Mouse (Mus musculus): ENCODE measurements around the gene Cltb. TPM values are rescaled to one million over a fixed set of nuclear protein-coding genes. Genes with fewer than 3 reads are reported as not detected.

Gene Cltb
- polyA plus RNA-seq, 1 experiment from 2014 or later = 16.9 TPM

DNA sequence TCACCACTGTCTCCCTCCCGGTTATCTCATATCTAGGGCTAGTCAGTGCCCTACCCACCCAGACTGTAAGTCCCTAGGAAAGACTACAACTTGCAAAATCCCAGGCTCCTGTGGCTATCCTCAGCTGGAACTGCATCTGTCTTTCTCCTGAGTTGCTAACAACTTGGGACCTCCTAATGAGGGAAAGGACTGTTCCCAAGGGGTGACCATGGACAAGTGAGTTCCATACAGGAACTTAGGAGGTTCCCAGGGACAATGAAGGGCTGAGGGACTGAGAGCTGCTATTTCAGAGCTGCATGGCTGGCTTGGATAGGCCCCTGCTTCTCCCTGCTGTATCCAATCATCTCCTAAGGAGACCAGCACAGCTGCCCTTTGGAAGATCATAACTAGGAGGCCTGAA is 1.8 kb downstream of the Cltb start:
- Histone ChIP-seq H3K9me3 (no peaks in the 10 kb centered on the region), H3K27me3 (replicated peaks; ENCODE audit: low read depth, poor library complexity, severe bottlenecking) (peaks cover 46% of the 10 kb centered on the region), H3K4me1 (peaks cover 23% of the 10 kb centered on the region), H3K27ac (replicated peaks) (no peak overlapping the region), H3K4me3 (0 out of 2 replicates have a peak overlapping the region, but pooled peaks have one; percentile 4), H3K36me3 (replicated peaks) (no peaks in the 10 kb centered on the region)
- 18% methylated on average over 1 of the region's 1 CpGs for WGBS
- no peak for DNase-seq (ENCODE audit: low spot score)

DNA sequence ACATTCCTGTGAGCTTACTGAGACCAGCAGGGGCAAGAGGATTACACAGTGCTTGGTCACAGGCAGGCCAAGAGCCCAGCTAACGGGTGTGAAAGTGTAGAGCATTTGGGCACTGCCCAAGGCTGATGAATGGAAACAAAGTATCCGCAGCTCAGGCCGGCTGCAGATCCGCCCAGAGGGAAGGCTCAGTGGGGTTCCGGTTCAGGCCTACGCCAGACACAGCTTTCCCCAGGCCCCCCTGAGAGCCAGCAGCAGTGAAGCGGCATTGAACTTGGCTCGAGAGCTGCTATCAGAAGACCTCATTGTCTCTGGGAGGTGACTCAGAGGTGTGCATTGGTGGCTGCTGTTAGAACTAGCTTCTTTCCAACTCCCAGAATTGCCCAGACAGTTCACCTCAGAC is 2.5 kb downstream of the Cltb start:
- DNase-seq (ENCODE audit: low spot score) = no peak
- no peak overlapping the region; the same call in 1 of the 2 replicates for H3K27ac ChIP-seq (replicated peaks)
- peaks cover 27% of the 10 kb centered on the region for H3K4me1 ChIP-seq
- 17% methylated on average over 8 of the region's 8 CpGs for WGBS
- H3K36me3 ChIP-seq (replicated peaks) = no peaks in the 10 kb centered on the region
- 0 out of 2 replicates have a peak overlapping the region, but pooled peaks have one; percentile 4 for H3K4me3 ChIP-seq
- H3K9me3 ChIP-seq = no peaks in the 10 kb centered on the region
- H3K27me3 ChIP-seq (replicated peaks; ENCODE audit: low read depth, poor library complexity, severe bottlenecking) = peaks cover 46% of the 10 kb centered on the region

DNA sequence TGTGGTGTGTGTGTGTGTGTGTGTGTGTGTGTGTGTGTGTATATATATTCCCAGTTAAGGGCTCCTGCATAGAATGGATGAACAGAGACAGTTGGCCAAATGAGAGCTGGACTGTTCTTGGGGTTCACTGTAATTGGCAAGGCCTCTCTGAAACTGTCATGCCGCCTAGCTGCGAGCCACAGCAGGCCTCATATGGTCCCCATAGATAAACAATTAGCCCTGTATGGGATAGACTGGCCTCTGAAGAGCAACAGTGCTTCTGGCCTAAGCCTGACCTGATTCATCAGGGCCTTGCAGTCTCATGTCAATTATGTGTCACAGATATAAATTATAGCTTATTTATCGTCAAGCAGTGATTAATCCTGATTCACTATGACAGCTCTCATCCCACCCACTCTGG is 3.1 kb downstream of the Cltb start:
- H3K4me1 ChIP-seq = peaks cover 29% of the 10 kb centered on the region
- no peak overlapping the region for H3K4me3 ChIP-seq
- H3K27me3 ChIP-seq (replicated peaks; ENCODE audit: low read depth, poor library complexity, severe bottlenecking) = peaks cover 46% of the 10 kb centered on the region
- WGBS = 73% methylated on average over 3 of the region's 3 CpGs
- H3K36me3 ChIP-seq (replicated peaks) = no peaks in the 10 kb centered on the region
- DNase-seq (ENCODE audit: low spot score) = no peak
- H3K27ac ChIP-seq (replicated peaks) = no peak overlapping the region
- H3K9me3 ChIP-seq = no peaks in the 10 kb centered on the region

DNA sequence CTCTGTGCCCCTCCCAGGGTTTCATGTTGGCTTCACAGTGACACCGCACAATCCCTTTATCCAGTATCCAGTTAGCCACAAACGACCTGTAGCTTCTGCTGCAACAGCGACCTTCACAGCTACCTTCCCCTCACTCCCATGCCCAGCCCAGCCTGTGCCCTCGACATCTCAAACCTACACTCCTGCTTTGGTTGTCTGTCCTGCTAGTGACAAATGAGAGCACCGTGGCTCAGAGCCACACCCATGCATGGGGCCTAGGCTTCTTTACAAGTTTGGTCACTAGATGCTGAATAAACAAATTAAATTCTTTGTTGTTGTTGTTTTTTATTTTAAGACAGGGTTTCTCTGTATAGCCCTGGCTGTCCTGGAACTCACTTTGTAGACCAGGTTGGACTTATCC is 3.9 kb downstream of the Cltb start:
- Histone ChIP-seq H3K27me3 (replicated peaks; ENCODE audit: low read depth, poor library complexity, severe bottlenecking) (peaks cover 46% of the 10 kb centered on the region), H3K27ac (replicated peaks) (no peak overlapping the region), H3K9me3 (no peaks in the 10 kb centered on the region), H3K4me3 (no peak overlapping the region), H3K36me3 (replicated peaks) (no peaks in the 10 kb centered on the region), H3K4me1 (peaks cover 29% of the 10 kb centered on the region)
- WGBS = 76% methylated on average over 5 of the region's 5 CpGs
- no peak for DNase-seq (ENCODE audit: low spot score)

DNA sequence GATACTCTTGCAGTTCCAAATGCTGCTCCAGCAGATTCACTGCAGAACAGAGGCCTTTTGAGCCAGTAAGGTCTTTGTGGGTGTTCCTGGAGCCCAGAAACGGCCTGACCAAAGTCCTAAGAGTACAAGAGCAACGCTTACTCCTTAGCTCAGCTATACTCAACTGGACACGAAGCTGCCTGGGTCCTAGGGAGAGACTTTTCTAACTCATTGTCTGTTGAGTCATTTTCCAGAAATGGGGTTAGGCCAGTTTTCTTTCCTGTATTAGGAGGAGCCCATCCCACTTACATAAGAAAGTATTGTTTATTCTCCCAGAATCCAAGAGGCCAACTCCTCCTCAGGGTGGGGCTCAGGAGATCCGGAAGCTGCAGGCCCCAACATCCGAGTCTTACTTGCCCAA is 5.7 kb downstream of the Cltb start:
- H3K27me3 ChIP-seq (replicated peaks; ENCODE audit: low read depth, poor library complexity, severe bottlenecking) = peaks cover 36% of the 10 kb centered on the region
- 80% methylated on average over 5 of the region's 5 CpGs for WGBS

DNA sequence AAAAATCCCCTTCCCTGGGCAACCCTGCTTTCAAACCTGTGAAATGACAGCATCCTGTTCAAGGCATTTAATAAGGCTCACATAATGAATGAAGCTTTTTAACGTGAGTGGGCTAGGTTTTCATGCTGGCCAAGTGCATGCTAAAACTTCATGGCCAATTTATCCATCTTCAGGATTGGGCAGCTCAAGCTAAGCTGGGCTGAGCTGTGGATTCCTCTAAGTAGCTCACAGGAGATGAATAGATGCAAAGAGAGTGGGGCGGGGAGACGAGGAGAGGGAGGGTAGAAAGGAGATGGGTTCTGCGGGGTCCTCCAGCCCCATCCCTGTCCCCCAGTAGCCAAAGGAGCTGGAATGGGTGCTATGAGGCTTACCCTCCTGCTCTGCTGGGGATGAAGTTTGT is 6.9 kb downstream of the Cltb start:
- Histone ChIP-seq H3K27me3 (replicated peaks; ENCODE audit: low read depth, poor library complexity, severe bottlenecking) (peaks cover 24% of the 10 kb centered on the region), H3K36me3 (replicated peaks) (peaks cover 6% of the 10 kb centered on the region), H3K4me3 (no peak overlapping the region), H3K4me1 (peaks cover 14% of the 10 kb centered on the region), H3K27ac (replicated peaks) (no peak overlapping the region), H3K9me3 (no peaks in the 10 kb centered on the region)
- 59% methylated on average over 4 of the region's 4 CpGs for WGBS
- no peak for DNase-seq (ENCODE audit: low spot score)

More for the DNA sequence above, 5.7 kb downstream of the Cltb start:
- peaks cover 16% of the 10 kb centered on the region for H3K4me1 ChIP-seq
- H3K36me3 ChIP-seq (replicated peaks) = no peaks in the 10 kb centered on the region
- H3K4me3 ChIP-seq = no peak overlapping the region
- DNase-seq (ENCODE audit: low spot score) = no peak
- no peak overlapping the region for H3K27ac ChIP-seq (replicated peaks)
- no peaks in the 10 kb centered on the region for H3K9me3 ChIP-seq

DNA sequence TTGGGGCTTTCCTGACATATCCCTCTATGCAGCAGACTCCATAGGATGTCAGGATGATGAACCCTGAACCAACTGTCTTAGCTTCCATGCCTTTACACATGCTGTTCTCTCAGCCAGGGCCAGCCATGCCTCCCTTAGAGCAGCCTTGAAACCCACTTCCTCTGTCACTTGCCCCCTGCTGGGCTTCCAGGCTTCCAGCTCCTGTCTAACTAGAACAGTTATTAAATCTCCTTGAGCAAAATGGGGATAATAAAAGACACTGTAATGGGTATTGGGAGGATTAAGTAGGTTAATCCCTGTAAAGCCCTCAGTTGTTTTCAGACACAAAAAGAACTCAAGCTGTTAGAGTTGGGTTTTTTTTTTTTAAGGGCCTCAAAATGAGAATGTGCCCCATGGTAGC is 7.6 kb downstream of the Cltb start:
- H3K27ac ChIP-seq (replicated peaks) = no peak overlapping the region
- no peaks in the 10 kb centered on the region for H3K9me3 ChIP-seq
- H3K36me3 ChIP-seq (replicated peaks) = peaks cover 13% of the 10 kb centered on the region
- H3K4me3 ChIP-seq = no peak overlapping the region
- no peak for DNase-seq (ENCODE audit: low spot score)
- H3K27me3 ChIP-seq (replicated peaks; ENCODE audit: low read depth, poor library complexity, severe bottlenecking) = peaks cover 17% of the 10 kb centered on the region
- peaks cover 7% of the 10 kb centered on the region for H3K4me1 ChIP-seq

DNA sequence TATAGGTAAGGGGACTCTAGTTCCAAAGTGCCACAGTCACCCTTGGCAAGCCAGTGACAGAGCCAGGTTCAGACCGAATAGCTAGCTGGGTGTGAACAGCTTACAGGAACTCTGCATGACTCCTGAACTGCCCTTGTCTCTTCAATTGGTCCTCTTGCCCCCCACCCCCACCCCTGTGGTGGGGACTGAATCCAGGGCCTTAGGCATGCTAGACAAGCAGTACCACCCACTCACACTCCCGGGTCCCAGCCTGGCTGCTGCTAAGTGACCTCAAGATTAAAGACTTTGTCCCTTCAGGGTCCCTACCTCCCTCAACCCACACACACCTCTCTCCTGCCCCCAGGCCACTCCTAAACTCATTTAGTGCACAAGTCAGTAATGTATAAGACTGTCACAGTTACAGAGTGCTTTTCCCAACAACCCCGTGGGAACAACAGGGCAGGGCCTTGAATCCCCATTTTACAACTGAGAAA is 8.5 kb downstream of the Cltb start:
- Histone ChIP-seq H3K4me3 (no peak overlapping the region), H3K9me3 (no peaks in the 10 kb centered on the region), H3K27me3 (replicated peaks; ENCODE audit: low read depth, poor library complexity, severe bottlenecking) (peaks cover 11% of the 10 kb centered on the region), H3K36me3 (replicated peaks) (peaks cover 21% of the 10 kb centered on the region), H3K4me1 (peaks cover 6% of the 10 kb centered on the region; the same call in 1 of the 2 replicates), H3K27ac (replicated peaks) (no peak overlapping the region)
- DNase-seq (ENCODE audit: low spot score) = no peak
- WGBS = 67% methylated on average over 3 of the region's 3 CpGs

DNA sequence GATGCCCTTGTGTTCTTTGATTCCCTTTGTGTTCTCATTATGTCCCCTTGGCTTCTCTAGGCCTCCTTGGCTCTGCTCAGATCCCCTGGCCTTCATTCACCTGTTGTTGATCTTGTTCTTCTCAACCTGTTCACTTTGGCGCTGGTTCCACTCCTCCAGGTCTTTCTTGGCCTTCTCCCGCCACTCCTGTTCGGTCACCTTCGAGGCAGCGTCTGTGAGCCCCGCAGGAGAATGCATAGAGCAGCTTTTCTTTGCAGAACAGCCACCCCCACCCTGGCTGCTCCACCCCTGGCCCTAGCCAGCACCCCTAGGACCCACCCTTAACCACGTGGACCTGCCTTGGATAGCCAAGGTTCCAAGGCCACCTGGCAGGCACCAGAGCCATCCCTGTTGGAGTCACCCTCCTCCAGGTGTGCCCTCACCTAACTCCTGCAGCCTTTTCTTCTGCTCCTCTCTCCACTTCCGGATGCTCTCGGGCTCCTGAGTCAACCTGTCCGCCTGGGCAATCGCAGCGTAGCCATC is 12.5 kb downstream of the Cltb start:
- Histone ChIP-seq H3K36me3 (replicated peaks) (peaks cover 40% of the 10 kb centered on the region), H3K9me3 (no peaks in the 10 kb centered on the region), H3K4me1 (0 out of 2 replicates have a peak, but pooled peaks cover 8% of the 10 kb centered on the region), H3K27ac (replicated peaks) (no peak overlapping the region), H3K4me3 (no peak overlapping the region), H3K27me3 (replicated peaks; ENCODE audit: low read depth, poor library complexity, severe bottlenecking) (no peaks in the 10 kb centered on the region)
- 91% methylated on average over 12 of the region's 12 CpGs for WGBS
- no peak for DNase-seq (ENCODE audit: low spot score)

DNA sequence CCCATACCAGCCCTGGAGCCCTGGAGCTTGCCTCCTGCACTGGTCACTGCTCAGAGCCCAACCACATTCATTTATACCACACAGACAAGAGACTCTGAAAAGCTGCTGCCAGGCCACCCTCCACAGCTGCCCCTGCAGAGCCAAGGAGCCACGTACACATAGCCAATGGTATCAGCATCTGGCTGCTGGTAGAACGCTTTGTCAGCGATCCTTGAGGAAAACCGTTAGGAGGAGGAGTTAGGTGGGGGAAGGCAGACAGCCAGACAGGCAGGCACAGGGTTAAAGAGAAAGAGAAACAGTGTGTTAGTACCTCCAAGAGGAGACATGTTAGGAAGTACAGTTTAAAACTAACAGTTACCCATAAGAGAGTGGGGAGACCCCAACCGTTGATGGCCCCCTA is 14.3 kb downstream of the Cltb start:
- WGBS = 67% methylated on average over 5 of the region's 5 CpGs
- Histone ChIP-seq H3K4me1 (peaks cover 8% of the 10 kb centered on the region; the same call in 1 of the 2 replicates), H3K36me3 (replicated peaks) (peaks cover 49% of the 10 kb centered on the region), H3K27me3 (replicated peaks; ENCODE audit: low read depth, poor library complexity, severe bottlenecking) (no peaks in the 10 kb centered on the region), H3K4me3 (no peak overlapping the region), H3K27ac (replicated peaks) (no peak overlapping the region), H3K9me3 (no peaks in the 10 kb centered on the region)
- DNase-seq (ENCODE audit: low spot score) = no peak

DNA sequence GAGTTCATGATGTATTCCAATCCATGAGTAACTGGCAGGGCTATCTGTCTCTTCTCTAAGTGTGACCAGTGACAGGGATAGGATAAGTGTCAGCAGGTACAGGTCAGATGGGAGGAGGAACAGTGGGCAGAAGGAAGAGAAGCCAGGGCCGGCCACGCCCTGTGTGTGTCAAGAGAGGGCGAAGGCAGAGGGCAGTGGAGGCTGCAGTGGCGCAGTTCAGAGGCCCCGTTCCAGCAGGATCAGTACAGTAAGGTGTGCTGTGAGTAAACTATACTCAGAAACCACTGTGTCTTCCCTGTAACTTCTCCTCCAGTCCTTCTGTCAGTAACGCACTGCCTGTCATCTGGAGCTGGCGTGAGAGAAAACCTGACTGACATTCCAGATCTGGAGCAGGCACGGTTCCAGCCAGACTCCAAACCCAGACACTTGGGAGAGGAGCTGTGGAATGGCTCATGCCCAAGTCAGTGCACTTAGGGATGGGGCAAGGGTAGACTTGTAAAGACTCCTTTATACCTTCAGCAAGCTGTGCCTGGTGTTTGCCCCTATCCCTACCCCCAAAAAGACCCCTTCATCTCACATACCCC is 14.9 kb downstream of the Cltb start:
- peaks cover 50% of the 10 kb centered on the region for H3K36me3 ChIP-seq (replicated peaks)
- H3K4me1 ChIP-seq = peaks cover 14% of the 10 kb centered on the region
- H3K27me3 ChIP-seq (replicated peaks; ENCODE audit: low read depth, poor library complexity, severe bottlenecking) = no peaks in the 10 kb centered on the region
- 85% methylated on average over 8 of the region's 8 CpGs for WGBS
- H3K9me3 ChIP-seq = no peaks in the 10 kb centered on the region
- H3K4me3 ChIP-seq = no peak overlapping the region
- DNase-seq (ENCODE audit: low spot score) = no peak
- H3K27ac ChIP-seq (replicated peaks) = no peak overlapping the region

DNA sequence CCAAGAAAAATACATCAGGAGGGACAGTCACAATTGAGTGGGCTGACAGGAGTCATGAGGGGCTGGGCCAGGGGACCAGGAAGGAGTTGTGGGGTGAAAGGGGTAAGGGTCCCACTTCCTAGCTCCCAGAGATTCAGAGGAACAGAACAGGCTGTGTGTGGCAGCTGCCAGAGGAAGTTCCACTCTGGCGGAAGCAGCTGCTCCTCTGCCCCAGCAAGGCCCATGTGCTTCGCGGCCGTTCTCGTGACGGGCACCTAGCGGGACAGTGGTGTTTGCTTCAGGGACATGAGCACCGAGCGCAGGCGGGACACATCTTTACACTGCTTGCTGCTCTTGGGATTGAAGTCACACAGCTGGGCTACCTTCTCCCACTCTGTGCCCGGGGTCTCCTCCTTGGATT is 17.5 kb downstream of the Cltb start:
- Histone ChIP-seq H3K4me3 (no peak overlapping the region), H3K9me3 (no peaks in the 10 kb centered on the region), H3K27ac (replicated peaks) (no peak overlapping the region), H3K4me1 (peaks cover 29% of the 10 kb centered on the region), H3K36me3 (replicated peaks) (peaks cover 40% of the 10 kb centered on the region), H3K27me3 (replicated peaks; ENCODE audit: low read depth, poor library complexity, severe bottlenecking) (no peaks in the 10 kb centered on the region)
- no peak for DNase-seq (ENCODE audit: low spot score)
- WGBS = 86% methylated on average over 11 of the region's 11 CpGs

DNA sequence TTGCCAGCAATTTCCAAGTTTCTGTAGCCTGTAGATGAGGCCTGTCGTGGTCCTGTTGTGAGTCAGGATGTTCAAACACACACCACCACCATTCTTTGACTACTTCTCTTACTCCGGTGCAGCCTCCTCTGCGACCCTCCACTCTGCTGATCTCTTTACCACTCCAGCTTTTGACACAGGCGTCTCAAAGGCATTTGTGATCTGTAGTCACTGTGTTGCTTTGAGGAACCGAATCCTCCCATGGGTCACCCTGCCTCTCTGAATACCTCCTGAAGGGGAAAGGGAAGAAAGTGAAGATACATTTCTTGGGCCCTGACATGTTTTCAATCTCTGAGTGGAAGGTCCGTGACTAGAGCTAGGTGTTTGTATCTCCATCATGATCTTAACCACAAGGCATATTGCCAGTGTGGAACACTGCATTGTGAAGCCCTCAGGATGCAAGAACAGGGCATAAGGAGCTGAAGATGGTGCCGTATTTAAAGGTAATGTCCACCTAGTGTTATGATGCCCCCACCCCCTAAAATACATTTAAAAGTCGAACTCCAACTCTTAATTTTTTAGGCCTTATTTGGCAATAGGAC is 19.3 kb downstream of the Cltb start:
- Histone ChIP-seq H3K36me3 (replicated peaks) (peaks cover 47% of the 10 kb centered on the region), H3K27me3 (replicated peaks; ENCODE audit: low read depth, poor library complexity, severe bottlenecking) (no peaks in the 10 kb centered on the region), H3K4me1 (peaks cover 30% of the 10 kb centered on the region), H3K9me3 (no peaks in the 10 kb centered on the region), H3K27ac (replicated peaks) (no peak overlapping the region), H3K4me3 (peak overlapping the region; percentile 94)
- 92% methylated on average over 8 of the region's 8 CpGs for WGBS
- no peak for DNase-seq (ENCODE audit: low spot score)
